Mouse (Mus musculus) lung, adult 2 months (tissue): Measurements from ENCODE around the gene Cyp4f14. TPM values are rescaled to one million over a fixed set of nuclear protein-coding genes. Genes with fewer than 3 reads are reported as not detected.
"Not testable (repeated sequence)": the region's sequence is repeated elsewhere in the genome, so short reads cannot be mapped to it uniquely, and the experiment has no call there.

Source experiments
- DNase-seq: peaks from one replicate; pipeline ENCODE4 v3.0.0; 2022
- H3K4me1 ChIP-seq: fragments of 200-500 bp; 2 replicates; pipeline ENCODE4 v1.6.1; 2011; ENCODE audit warnings: low read length; ENCODE audit not compliant: control insufficient read depth, insufficient read depth
- H3K4me3 ChIP-seq: fragments of 200-500 bp; replicated peaks from 2 replicates; pipeline ENCODE3; 2011; ENCODE audit warnings: low read depth, mild to moderate bottlenecking, control low read depth, low read length; ENCODE audit errors: extremely low read depth
- CTCF ChIP-seq: fragments of 200-500 bp; IDR thresholded peaks from 2 replicates; pipeline ENCODE4 v1.5.1; 2011; ENCODE audit warnings: mild to moderate bottlenecking, low read length, control low read depth; ENCODE audit not compliant: insufficient read depth
- POLR2A ChIP-seq: fragments of 200-500 bp; IDR thresholded peaks from 2 replicates; pipeline ENCODE4 v1.6.1; 2011; ENCODE audit warnings: low read depth, mild to moderate bottlenecking, control low read depth, low read length, borderline replicate concordance; ENCODE audit errors: extremely low read depth
- WGBS: fragments of 180-500 bp; shearing (Covaris S2); methylation state at CpG from one replicate; pipeline ENCODE4 v1.1.7; 2018; 5-methylcytosine and 5-hydroxymethylcytosine counted together
- polyA plus RNA-seq: library from polyadenylated mRNA; depleted of rRNA; stranded (reverse); fragments of >200 nt; gene quantifications from 2 replicates; pipeline ENCODE4 v1.2.3, GENCODE M21; 2012; rRNA removed

The Cyp4f14 gene
- polyA plus RNA-seq, 1 experiment = 0.26 TPM

DNA sequence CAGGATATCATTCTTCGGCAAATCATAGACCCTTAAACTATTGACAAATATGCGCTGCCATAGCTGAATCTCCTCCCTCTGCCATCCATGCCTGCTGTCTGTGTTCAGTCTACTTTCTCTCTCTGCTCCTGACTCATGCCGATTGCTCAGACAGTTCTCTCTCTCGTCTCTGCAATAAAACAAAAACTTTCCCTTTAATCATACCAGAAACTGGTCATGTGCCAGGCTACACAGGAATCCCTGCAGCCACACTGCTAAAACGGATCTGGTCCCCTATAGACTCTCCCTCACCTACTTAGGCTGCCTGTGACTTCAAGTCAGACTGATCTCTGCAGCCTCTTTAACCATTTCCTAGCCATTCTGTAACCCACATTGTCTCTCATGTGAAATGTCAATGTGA is 44.4 kb downstream of the Cyp4f14 start:
- 62% methylated on average over 5 of the region's 5 CpGs for WGBS
- DNase-seq = no peak
- no peak overlapping the region for H3K4me3 ChIP-seq
- no peak for TF ChIP-seq CTCF
- TF ChIP-seq POLR2A = no peak
- no peaks in the 10 kb centered on the region for H3K4me1 ChIP-seq

DNA sequence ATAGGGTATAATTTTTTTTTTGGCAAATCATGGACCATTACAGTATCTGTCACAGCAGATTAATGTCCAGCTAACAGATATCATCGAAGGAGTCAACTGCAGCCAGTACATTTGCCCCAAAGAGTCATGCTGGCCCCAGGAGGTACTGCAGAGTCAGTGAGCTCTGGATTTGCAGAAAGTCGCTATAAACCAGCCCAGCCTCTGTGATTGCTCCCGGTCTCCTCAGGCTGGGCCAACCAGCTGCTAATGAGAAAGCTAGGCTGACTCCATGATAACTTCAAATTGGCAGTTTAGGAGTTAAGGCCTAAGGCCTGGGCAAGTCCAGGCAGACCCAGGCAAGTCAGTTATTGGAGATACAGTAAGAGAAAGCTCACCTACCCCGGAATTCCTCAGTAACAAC is 45.1 kb downstream of the Cyp4f14 start:
- DNase-seq = no peak
- WGBS = 76% methylated on average over 4 of the region's 4 CpGs
- TF ChIP-seq CTCF (no peak), POLR2A (no peak)
- no peaks in the 10 kb centered on the region for H3K4me1 ChIP-seq
- H3K4me3 ChIP-seq = no peak overlapping the region

DNA sequence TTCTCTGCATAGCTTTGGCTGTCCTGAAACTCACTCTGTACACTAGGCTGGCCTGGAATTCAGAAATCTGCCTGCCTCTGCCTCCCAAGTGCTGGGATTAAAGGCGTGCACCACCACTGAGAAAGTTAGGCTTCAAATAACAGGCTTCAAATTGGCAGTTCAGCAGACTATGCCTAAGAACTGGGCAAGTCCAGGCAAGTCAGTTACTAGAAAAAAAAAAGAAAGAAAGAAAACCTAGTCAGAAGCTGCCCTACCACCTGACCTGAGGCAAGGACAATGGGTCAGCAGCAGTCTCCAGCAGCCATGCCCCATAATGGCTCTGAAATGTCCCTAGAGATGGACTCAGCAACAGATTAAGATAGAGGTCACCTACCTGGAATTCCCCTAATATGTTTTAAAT is 45.7 kb downstream of the Cyp4f14 start:
- no peak for TF ChIP-seq CTCF
- TF ChIP-seq POLR2A = no peak
- Histone ChIP-seq H3K4me1 (no peaks in the 10 kb centered on the region), H3K4me3 (no peak overlapping the region)
- no peak for DNase-seq
- WGBS = 93% methylated on average over 1 of the region's 1 CpGs

DNA sequence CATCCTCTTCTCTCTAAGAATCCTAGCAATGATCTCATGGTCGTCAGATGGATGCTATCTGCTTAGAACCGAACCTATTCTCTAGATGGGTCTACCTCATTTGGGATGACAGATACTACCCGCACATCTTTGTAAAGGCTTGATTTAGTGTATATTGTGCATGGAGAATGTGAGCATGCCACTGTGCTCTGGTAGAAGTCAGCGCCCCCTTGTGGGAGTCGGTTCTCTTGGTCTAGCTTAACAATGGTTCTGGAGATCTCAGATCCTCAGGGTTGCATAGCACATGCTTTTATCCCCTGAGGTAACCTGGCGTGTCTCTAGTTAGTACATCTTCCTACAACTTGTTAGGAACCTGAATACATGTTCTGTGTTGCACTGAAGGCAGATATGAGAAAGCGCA is 49.9 kb downstream of the Cyp4f14 start:
- H3K4me3 ChIP-seq, H3K4me1 ChIP-seq, DNase-seq: not testable (repeated sequence)
- 51% methylated on average over 5 of the region's 7 CpGs for WGBS

DNA sequence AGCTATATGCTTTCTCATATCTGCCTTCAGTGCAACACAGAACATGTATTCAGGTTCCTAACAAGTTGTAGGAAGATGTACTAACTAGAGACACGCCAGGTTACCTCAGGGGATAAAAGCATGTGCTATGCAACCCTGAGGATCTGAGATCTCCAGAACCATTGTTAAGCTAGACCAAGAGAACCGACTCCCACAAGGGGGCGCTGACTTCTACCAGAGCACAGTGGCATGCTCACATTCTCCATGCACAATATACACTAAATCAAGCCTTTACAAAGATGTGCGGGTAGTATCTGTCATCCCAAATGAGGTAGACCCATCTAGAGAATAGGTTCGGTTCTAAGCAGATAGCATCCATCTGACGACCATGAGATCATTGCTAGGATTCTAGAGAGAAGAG is 60.4 kb downstream of the Cyp4f14 start:
- not testable (repeated sequence) for H3K4me3 ChIP-seq, H3K4me1 ChIP-seq, DNase-seq
- WGBS = 54% methylated on average over 4 of the region's 6 CpGs

Other genes with a start within 250 kb of the Cyp4f14 start
- gene Cyp4f15, start 231.7 kb downstream of the Cyp4f14 start, polyA plus RNA-seq = 7.7 and 8.4 TPM in 2 replicates
- gene Zfp871, start 129.1 kb downstream of the Cyp4f14 start, polyA plus RNA-seq = 8.2 and 13.8 TPM in 2 replicates
- 0.06 TPM in 1 of 2 replicates, not detected in the other for gene Zfp811, start 107.4 kb downstream of the Cyp4f14 start, polyA plus RNA-seq
- gene Zfp799, start 87.1 kb downstream of the Cyp4f14 start, polyA plus RNA-seq = 2.4 and 5.8 TPM in 2 replicates
- 0.88 and 1.7 TPM in 2 replicates for gene Zfp870, start 25.7 kb downstream of the Cyp4f14 start, polyA plus RNA-seq
- 40.4 and 51.4 TPM in 2 replicates for gene Cyp4f13, start 30.1 kb upstream of the Cyp4f14 start, polyA plus RNA-seq
- 0.61 and 0.85 TPM in 2 replicates for gene Zfp472, start 48.5 kb upstream of the Cyp4f14 start, polyA plus RNA-seq
- gene Zfp952, start 75.8 kb upstream of the Cyp4f14 start, polyA plus RNA-seq = 2.7 and 4.3 TPM in 2 replicates
- gene Zfp763, start 116.1 kb upstream of the Cyp4f14 start, polyA plus RNA-seq = 0.76 and 1.1 TPM in 2 replicates
- not detected in 2 replicates for gene 4921501E09Rik, start 150.7 kb upstream of the Cyp4f14 start, polyA plus RNA-seq
- gene Zfp563, start 172.0 kb upstream of the Cyp4f14 start, polyA plus RNA-seq = 1.2 and 2.2 TPM in 2 replicates
- not detected in 2 replicates for gene Morc2b, start 222.3 kb upstream of the Cyp4f14 start, polyA plus RNA-seq